Mouse (Mus musculus) cerebellum, adult 9-11 months (tissue): ENCODE measurements around the gene Map3k5.

ENCODE experiments used
- DNase-seq: peaks from one replicate; pipeline ENCODE4 v3.0.0; 2022

The Map3k5 gene

DNA sequence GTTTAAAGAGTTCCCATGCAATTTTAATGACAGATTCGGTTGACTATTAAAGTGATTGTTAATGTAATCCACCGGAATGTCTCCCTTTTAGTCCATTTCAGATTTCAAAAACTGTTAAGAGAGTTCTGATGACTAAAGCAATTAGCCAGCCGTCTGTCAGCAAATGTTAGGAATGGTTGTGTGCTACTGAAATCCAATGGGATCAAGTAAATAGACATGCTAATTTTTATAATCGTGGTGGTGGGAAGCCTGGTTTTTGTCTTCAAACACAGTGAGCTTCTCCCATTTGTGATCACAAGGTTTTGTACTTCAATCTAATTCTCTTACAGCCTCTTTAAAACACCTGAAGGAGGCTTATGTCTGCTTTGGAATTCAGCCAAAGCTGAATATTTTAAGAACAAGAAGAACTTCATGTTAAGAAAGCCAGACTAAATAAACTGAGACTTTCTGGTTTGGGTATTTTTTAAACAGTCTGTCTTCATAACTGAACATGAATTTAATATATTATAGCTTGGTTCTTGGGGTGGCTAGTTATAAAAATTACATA lies 1.6 kb downstream of the Map3k5 start:
- no peak for DNase-seq

DNA sequence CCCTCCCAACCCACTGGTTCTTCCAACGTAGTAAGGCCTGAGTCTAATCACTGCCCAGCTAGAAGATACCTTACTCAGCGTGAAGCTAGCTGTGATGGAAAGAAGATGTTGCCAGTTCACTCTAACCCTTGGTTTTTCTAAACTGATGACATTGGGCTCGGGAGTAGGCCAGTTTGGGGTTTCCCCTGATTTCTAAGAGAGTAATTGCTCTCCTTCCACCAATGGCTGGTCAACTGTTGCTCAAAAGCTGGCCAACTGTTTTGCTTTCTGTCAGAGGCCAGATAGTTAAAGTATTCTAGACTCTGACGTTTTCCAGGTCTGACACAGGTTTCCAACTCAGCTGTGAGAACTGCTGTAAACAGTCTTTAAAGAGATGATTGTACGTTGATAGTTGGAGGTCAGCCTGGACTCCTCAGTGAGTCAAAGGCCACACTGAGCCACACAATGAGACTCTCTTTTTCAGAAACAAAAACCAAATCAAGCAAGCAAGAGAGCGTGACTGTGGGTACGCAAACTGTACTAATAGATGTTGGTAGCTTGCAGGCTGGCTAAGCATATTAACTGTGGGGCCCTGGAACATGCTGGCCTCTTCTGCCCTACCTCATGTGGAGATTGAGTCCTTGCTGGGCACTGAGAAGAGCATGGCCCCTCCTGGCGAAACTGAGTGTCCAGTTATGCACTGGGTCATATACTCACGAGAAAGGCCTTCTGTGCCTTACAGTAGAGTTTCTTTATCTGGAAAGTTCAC lies 2.9 kb downstream of the Map3k5 start:
- DNase-seq, result no peak

GRCm38 (mm10) chr10:19938738-19939137 lies 4.5 kb downstream of the Map3k5 start:
- DNase-seq, result no peak

DNA sequence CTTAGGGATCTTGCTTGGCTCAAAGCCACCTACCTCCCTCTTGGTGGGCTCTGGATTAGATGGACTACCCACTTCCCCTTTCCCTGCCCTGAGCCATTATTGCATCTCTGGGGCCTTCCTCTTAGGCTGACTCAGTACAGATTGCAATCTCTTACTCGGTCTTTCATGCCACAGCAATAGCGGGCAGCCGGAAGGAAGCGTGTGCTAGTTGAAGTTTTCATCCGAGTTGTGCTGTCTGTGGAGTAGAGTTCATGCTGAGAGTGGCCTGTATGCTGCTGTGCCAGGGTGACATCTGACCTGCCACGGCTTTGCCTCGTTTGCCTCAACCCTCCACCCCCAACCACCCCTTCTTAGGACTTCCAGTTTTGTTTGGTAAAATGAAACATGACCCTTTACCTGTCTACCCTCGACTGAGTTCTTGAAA lies 5.0 kb downstream of the Map3k5 start:
- no peak for DNase-seq

- no peak for DNase-seq
These were observed 5.9 kb downstream of the Map3k5 start for GRCm38 (mm10) chr10:19940127-19940526.

DNA sequence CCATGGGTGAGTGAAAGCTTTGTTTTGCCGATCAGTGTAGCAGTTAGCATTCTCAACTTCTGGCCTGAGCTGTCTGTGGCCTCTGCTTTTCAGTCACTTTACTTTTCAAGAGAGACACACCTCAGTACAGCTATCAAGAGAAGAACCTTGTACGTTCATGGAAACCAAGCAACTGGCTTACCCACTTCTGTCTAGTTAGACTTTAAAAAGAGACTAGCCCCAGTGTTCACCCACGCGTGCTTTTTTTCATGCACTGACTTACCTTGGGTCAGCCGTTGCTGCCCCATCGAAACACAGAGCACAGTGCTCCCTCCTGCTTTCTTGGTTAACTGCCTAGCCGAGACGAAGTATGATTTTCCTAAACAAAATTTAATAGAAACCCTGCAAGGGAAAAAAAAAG lies 6.4 kb downstream of the Map3k5 start:
- no peak for DNase-seq

DNA sequence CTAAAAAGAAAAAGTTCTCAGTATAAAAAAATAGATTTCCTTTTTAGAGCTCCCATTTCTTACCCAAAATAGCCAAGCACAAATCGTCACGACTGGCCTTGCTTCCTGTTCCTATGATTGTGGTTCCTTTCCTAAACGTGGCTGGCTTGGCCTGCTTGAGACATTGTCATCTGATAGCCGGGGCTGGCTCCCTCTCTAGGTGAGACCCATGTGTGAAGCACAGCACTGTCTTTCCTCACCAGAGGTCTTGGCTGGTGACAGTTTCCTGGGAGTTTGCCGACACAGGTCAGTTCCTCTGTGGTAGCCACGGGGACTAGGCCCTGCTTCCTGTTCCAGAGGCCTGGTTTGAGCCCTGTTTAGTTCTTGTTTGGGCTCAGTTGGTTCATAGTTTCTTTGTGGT lies 6.8 kb downstream of the Map3k5 start:
- DNase-seq, result no peak

GRCm38 (mm10) chr10:19941914-19942313 lies 7.6 kb downstream of the Map3k5 start:
- no peak for DNase-seq

- no peak for DNase-seq
These were observed 8.3 kb downstream of the Map3k5 start for GRCm38 (mm10) chr10:19942621-19943020.

DNA sequence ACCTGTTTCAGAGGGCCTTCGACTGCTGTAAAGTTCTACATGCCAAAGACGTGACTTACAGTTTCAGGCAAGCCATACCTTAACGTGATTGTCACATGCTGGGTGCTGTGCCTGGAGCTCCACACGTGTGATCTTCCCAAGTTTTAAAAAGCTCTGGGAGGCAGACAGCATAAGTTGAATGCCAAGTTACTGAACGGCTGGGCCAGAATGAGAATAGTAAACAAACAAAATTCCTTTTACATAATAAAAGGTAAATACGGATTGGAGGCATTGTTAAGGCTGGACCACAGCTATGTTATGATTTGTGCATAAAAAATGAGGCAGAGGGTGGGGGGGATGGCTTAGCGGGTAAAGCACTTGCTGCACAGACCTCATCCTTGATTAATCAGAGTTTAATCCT lies 11.4 kb downstream of the Map3k5 start:
- no peak for DNase-seq

GRCm38 (mm10) chr10:19946644-19947043 lies 12.4 kb downstream of the Map3k5 start:
- DNase-seq, result no peak

DNA sequence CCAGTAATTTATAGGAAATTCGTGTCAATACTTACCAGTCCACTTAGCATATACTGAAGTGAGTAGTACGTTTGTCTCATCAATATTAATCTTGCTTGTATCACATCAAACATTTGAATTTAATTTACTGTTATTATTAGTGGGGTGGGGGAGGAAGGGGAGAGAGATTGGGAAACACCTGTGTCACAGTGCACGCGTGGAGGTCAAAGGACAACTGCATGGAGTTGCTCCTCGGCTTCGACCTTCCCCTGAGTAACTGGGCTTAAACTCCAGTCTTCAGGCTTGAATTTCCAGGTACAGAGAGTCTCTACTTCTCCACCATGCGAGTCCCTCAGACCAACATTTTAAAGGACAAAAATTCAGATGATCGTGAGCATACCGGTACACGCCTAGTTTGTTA lies 13.2 kb downstream of the Map3k5 start:
- no peak for DNase-seq

DNA sequence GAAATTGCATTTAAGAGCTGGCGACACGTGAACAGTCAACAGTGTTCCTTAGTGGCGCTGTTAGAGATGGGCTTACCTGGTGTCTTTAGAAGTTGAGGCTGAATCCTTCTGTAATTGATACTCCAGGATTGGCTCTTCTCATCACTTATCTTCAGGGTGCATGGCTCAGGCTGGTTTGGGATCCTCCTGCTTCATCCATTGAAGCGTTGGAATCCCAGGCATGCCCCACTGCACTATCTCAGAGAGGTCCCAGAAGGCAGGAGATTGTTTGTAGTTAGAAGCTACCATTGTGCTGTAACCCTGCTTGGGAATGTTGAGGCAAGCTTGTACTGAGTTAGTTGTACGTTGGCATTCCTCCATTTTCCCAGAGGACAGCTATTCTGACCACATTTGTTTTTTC lies 13.6 kb downstream of the Map3k5 start:
- no peak for DNase-seq

DNA sequence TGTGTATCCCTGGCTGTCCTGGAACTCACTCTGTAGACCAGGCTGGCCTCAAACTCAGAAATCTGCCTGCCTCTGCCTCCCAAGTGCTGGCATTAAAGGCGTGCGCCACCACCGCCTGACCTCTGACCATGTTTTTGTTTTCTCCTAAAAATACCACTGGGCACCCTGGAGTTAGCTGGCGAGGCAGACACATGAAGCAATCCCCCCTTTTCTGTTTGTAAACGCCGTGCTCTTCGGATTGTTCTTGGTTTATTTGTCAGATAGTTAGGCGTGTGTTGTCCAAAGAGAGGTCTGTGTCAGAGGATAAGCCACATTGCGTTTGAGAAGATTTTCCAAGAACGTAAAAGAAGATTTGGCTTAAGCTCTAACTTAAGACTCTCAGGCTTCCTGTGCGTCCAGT lies 14.1 kb downstream of the Map3k5 start:
- DNase-seq, result no peak

GRCm38 (mm10) chr10:19949106-19949505 lies 14.8 kb downstream of the Map3k5 start:
- no peak for DNase-seq

DNA sequence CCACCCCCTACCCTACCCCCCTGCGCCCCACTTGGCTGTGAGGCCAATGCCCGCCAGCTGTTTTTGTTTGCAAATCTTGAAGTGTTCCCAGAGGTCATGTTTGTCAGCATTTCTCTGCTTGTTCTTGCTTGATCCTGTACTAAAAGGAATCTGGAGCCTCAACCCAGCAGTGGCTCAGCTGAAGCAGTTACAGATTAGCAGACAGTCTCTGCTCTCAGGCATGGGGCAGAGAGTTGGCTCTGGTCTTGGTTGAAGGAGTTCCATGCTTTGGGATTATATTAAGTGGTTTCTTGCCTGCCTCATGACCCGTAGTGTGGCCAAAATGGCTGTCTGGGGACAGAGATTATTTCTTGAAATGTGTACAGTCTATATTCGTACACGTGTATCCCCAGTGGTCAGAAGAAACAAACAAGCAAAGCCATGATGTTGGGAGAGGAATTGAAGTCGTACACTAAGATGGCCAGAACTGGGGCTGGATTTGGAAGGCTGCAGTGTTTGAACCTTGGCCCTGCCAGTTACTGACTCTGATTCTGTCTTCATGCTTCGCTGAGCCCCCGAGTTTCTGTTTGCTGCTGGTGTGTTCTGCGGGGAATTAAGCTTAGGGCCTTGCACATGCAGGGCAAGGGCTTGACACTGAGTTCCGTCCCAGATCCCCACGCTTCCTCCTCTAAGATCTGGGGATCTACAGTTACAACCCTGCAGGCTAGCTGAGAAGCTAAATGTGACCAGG lies 18.9 kb downstream of the Map3k5 start:
- DNase-seq, result no peak

DNA sequence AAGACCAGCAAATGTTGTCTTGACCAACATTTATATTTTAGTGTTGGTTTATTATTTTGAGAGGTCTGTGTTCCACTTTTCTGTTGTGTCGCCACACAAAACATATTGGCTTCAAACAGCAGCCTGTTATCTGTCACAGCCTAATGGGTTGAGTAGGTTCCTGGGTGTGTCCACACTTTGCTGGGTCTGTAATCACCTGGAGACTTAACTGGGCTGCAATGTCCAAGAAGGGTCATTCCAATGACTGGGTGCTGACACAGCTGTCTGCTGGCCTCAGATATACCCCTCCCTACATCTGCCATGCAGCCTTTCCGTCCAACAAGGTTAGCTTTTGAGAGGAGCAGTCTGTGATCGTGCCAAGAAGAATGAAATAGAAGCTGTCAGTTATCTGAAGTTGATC lies 20.3 kb downstream of the Map3k5 start:
- DNase-seq, result no peak

GRCm38 (mm10) chr10:19955817-19956216 lies 21.5 kb downstream of the Map3k5 start:
- no peak for DNase-seq

- no peak for DNase-seq
These were observed 22.5 kb downstream of the Map3k5 start for GRCm38 (mm10) chr10:19956745-19957144.

- no peak for DNase-seq
These were observed 26.6 kb downstream of the Map3k5 start for GRCm38 (mm10) chr10:19960831-19961380.

- DNase-seq, result no peak
These were observed 28.5 kb downstream of the Map3k5 start for GRCm38 (mm10) chr10:19962746-19963145.

DNA sequence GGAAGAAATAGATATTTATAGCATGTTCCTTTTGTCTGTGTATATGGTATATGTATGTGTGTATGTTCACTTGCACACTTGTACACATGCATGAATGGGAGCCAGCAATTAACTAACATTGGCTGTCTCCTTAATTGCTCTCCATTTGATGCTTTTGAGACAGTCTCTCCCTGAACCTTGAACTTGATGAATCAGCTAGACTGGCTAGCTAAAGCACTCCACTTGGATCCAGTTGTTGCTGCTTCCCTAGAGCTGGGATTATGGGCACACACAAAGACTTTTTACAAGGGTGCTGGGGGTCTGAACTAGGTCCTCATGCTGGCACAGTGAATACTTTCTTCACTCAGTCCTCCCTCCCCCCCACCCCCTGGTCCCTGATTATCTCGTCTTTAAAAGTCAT lies 28.9 kb downstream of the Map3k5 start:
- DNase-seq, result no peak

DNA sequence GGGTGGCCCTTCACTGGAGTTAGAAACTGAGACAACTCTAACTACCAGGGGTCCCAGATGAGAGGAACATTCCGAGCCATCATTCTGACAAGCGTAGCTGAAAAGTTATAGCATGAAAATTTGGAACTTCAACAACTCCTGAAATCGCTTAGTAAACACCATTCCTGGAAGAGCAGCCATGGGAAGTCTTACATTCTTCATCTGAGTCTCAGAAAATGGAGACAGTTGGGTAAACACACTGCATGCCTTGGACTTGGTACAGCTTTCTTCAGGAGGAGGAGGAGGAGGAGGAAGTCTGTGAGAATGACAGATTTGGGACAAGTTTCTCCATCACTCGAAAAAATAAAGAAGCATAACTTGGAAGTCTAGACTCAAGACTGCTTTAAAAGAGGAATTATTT lies 29.8 kb downstream of the Map3k5 start:
- DNase-seq, result no peak

GRCm38 (mm10) chr10:19966597-19966996 lies 32.3 kb downstream of the Map3k5 start:
- DNase-seq, result no peak
